Mouse (Mus musculus): ENCODE results near the gene Pdpn.

Gene Pdpn

DNA sequence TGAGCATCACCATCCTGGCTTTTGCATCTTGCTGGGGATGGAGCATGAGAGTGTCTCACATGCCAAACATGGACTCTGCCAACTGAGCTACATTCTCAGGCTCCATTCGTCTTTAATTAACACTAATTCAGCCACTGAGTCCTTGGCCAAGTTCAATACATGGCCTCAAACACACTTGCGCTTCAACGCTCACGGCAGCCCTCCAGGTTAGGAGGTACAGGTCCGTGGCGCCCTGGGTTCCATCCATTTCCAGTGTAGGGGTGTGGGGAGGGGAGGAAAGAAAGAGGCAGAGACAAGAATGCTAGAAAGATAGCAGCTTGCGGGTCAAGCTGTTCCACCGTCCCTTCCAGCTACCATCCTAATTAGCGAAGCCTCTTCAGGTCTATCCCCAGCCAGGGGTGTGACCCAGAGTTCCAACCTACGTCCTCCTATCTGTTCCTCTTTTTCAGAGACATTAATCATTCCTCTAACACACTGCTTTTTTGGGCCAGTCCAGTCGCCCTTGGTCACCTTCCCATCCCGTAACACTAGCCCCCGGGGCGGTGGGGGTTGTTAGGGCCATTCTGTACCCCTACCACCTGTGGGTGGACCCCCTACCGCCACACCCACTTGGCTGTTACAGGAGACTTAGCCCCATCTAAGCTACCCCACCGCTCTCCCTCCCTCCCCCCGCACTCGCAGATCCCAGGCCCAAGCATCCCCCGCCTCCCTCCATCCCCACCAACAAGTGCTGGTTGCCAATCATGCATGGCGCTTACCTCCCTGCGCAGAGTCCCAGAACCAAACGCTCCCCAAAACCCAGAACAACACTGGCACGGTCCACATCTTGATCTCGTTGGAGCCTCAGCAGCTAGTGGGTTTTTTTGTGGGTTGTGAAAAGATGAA, 691 bp downstream of the Pdpn start:
- no peak for DNase-seq (ENCODE audit: low read depth, low spot score)

DNA sequence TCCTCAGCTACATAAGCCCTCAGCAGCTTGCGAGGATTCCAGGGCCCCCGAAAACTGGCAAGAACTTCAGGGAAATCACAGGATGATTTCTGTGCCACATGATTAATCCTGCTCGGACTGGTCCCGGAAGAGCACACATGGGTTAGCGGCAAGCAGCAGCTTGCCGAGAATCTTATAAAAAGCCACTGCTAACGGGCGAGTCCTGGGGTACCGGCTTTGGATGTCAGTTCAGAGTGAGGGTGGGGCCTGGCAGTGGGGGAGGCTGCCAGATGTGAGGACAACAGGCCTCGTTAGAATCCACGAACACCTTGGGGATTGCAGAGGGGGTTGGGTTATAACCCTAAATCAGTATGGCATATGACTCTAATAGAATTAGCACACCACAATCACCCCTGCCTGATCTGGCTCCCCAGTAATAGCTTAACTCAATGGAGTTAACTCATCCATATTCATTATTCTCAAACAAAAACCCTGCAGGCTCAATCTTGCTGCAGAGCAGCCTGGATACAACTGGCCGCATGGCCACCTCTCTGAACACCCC, 2.3 kb downstream of the Pdpn start:
- no peak for DNase-seq (ENCODE audit: low read depth, low spot score)

DNA sequence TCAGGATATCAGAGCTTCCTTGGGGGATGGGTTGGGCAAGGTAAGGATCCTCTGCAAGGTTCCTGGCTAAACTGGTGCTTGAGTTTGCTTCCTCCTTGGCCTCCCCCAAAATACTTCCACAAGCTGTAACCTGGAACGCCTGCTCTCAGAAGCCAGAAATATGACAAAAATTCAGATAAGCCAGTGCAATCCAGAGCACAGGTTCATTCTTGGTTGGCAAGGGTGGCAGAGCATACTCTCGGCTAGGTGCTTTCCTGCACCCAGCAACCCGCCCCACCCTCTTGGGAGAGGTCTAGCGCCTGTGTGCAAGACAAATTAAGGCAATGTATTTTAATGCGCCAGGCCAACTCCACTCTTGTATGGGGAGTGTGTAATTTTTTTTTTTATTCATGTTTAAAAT, 3.2 kb downstream of the Pdpn start:
- DNase-seq (ENCODE audit: low read depth, low spot score), result no peak

DNA sequence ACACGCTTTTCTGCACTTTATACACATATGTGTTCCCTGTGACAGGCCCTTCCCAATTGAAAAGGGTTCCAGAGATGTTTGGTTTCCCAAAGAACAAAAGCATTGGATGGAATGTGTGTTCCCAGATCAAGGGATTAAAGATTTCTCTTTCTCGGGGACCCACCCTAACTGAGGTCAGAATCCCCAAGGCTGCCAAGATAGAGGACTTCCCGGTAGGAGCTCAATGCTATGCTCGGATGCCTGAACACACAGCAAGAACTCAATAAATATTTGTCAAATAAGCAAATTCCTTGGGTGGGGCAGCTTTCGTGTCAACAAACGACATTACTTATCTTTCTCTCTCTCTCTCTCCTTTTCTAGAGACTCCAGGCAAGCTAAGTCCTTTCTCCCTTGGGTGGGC, 5.0 kb downstream of the Pdpn start:
- no peak for DNase-seq (ENCODE audit: low read depth, low spot score)

DNA sequence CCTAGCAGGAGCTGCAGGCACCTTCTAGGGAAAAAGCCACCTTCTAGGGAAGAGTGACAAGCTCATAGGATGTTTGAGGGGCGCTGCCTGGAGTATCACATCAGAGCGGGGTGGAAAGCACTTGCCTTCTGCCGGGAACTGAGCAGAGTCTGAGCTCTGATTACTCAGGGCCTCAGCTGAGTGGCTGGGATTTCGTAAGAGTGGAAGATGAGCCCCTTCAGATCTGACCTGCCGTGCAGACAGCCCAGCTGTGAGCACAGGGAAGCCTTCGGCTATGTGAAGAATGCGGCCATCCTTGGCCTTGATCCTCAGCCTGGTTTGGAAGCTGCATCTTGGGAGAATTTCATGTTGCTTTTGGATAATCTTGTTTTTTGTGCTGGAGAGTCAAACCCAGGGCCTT, 10.5 kb downstream of the Pdpn start:
- DNase-seq (ENCODE audit: low read depth, low spot score), result no peak

DNA sequence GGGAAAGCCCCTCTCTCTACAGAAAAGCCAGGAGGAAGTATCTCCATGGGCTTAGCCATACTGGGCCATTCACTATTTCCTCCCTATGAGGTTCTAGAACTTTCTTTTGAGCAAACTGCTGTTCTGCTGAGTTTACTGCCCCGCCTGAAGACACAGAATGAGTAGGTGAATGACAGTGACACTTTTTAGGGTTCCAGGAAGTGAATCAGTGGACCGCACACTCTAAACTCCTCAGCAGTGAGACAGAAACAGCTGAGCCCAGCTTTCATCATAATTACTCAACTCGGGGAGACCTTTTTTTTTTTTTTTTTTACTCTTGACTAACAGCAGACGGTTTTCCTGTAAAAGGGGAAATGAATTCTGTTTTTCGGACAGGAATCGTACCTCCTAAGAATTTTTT, 10.9 kb downstream of the Pdpn start:
- no peak for DNase-seq (ENCODE audit: low read depth, low spot score)

DNA sequence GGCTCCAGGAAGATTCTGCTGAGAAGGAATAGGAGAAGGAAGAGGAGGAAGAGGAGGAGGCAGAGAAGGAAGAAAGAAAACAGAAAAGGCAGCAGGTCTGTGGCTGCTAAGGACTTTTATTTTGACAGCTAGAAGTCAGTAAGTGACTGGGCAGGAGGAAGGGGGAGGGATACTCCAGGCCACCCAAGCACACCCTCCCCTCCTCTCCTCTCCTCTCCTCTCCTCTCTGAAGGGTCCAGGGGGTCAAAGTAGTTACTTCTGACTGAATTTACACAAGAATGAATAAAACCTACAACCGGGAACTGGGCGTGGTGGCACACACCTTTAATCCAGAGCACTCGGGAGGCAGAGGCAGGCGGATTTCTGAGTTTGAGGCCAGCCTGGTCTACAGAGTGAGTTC, 12.3 kb downstream of the Pdpn start:
- peak; percentile 63 for DNase-seq (ENCODE audit: low read depth, low spot score)

DNA sequence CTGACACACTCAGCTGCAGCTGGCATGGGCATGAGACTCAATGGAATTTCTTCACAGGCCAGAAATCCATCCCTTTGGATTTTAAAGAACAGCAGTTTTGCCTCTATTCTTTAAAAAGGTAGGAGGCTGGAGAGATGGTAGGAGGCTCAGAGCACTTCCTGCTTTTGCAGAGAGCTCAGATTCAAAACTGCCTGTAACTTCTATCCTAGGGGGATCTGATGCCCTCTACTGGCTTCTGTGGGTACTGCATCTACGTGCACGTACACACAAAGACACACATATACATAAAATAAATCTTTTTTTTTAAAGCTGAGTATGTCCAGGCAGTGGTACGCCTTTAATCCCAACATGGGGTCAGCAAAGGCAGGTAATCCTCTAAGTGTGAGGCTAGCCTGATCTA, 19.2 kb downstream of the Pdpn start:
- DNase-seq (ENCODE audit: low read depth, low spot score), result peak; percentile 78

DNA sequence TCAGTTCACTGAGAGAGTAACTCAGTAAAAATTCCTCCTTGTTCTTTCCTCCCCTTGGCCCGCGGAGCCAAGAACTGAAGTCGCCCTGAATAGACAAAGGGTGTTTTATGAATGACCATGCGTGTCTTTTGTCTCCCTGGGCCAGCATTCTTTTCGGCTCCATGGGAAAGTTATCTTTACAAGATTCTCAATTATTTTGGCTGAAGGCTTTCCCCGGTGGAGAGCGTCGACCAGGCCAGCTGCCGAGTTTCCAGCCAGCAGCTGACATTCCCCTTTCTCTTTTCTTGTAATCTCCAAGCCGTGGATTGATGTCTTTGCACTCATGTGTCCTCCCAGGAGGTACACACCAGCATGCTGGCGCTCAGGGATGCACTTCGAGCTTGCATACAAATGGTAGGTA, 19.7 kb downstream of the Pdpn start:
- DNase-seq (ENCODE audit: low read depth, low spot score), result no peak

DNA sequence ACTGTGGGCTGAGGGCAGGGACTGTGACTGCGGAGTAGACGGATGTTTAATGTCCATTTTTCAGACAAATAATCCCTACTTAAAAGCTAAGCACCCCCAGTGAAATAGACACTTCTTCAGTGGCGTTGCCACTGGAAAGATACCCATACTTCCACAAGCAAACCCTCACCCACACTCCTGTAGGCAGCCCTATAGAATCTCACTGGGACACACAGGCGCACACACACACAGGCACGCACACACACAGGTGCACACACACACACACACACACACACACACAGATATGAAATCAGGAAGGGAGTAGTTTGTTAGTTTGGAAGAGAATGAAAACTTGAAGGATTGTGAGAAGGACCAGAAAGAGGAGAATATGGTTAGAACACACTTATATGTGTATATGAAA, 20.3 kb downstream of the Pdpn start:
- DNase-seq (ENCODE audit: low read depth, low spot score), result no peak

DNA sequence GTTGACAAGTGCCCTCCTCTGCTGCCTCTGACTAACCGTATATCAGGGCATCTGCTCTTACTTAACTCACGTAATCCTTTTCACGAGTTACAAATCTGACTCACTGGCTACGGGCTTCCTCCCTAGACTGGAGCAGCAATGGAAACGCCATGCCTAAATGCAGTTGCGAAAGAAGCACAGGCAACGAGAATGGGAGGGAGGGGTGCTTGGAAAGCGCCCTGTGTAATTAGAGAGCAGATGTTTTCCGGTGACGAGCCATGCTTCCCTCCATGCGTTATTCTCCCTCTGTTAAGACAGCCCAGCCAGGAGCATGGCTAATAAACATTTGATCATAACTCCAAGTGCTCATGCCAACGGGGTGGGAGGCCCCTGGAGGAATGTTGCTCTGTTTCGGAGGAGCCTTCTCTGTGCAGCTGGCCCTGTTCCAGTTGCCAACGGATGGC, 20.9 kb downstream of the Pdpn start:
- DNase-seq (ENCODE audit: low read depth, low spot score), result no peak

DNA sequence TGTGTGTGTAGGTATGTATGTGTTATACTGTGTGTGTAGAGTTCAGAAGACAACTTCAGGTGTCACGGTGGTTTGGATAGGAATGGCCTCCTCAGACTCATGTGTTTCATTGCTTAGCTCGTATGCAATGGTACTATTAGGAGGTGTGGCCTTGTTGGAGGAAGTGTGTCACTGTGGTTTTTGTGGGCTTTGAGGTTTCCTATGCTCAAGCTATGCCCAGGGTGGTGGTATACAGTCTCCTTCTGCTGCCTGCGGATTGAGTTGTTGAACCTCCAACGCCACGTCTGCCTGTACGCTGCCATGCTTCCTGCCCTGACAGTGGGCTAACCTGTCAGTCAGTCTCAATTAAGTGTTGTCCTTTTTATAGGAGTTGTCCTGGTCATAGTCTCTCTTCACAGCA, 22.0 kb downstream of the Pdpn start:
- no peak for DNase-seq (ENCODE audit: low read depth, low spot score)

DNA sequence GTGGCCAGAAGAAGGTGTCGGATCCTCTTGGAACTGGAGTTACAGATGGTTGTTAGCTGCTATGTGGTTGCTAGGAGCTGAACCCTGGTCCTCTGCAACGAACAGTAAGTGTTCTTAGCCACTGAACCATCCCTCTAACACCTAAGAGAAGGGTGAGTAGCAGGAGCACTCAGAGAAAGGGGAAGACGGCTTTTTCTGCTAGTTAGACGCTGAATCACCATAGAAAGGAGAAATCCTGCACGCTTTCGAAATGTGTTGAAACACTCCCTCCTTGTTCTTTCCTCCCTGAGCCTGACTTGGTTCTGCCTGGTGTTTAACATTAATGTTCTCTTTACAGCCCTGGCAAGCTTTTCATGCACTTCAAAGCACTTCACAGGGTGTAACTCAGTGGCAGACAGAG, 27.8 kb downstream of the Pdpn start:
- no peak for DNase-seq (ENCODE audit: low read depth, low spot score)

DNA sequence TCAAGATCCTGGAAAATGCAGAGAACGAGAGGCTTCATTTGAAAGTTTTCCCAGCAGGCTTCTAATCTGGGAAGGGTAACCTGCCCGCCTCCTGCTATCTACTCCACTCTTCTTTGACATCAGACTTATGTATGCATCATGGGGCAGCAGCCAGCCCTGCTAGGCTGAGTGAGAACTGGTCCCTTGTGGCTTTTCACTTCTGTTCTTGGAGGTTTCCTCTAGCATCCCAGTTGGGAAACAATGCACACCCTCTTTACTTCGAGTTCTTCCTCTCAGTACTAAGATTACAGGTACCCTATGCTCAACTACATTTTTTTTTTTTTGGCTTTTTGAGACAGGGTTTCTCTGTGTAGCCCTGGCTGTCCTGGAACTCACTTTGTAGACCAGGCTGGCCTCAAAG, 28.5 kb downstream of the Pdpn start:
- DNase-seq (ENCODE audit: low read depth, low spot score), result no peak

DNA sequence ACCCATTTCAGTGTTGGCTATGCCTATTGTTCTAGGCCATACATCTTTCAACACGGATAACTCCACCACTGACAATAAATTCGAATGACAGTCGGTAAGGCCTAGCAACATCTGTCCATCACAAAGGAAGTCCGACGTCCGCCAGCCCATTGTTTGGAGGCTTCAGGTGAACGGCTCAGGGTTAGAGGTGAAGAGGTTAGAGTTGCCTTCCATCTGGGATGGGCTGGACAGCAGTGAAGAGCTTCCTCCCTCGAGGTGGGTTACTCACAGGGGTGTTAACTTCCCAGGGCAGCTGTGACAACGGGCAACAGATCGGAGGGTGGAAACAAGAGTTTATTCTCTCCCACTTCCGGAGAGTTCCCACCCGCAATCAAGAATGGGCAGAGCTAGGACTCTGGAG, 36.7 kb downstream of the Pdpn start:
- peak; percentile 68 for DNase-seq (ENCODE audit: low read depth, low spot score)

DNA sequence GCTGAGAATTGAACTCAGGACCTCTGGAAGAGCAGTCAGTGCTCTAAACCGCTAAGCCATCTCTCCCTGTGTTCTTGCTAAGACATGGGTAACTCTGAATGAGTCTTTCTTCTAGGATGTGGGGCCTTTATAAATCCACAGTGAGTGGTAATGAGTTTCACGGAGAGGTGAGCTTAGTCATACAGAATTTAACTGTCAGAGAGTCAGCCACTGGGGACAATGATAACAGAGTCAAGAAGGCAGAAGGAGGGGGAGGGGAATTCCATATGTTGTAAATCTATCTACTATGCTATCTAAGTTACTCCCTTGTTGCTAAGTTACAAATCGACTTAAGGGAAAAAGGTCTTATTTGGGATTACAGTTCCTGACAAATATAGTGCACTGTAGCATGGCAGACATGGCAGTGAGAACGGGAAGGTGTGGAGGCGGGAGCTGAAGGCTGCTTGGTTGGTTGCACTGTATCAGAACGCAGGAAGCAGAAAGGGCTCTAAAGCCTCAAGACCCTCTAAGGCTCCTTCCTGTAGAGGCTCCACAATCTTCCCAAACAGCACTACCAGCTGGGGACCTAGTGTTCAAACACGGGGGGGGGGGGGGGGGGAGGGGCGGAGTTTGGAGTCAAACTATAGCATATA, 39.5 kb downstream of the Pdpn start:
- no peak for DNase-seq (ENCODE audit: low read depth, low spot score)

DNA sequence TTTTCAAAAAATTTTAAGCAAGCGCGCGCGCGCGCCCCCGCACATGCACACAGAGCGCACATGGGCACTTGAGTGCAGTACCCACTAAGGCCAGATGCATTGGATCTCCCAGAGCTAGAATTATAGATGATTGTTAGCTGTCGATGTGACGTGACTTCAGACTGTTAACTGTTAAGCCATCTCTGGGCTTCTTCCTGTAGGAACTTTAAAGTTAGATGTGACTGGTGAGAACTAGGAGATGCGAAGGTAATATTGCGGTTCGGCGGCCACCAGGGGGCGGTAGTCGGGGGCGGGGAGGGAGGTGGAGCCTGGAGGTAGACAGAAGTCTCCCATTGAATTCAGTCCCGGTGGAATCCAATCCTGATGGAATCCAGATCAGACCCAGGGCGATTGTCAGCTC, 40.8 kb downstream of the Pdpn start:
- peak; percentile 91 for DNase-seq (ENCODE audit: low read depth, low spot score)

DNA sequence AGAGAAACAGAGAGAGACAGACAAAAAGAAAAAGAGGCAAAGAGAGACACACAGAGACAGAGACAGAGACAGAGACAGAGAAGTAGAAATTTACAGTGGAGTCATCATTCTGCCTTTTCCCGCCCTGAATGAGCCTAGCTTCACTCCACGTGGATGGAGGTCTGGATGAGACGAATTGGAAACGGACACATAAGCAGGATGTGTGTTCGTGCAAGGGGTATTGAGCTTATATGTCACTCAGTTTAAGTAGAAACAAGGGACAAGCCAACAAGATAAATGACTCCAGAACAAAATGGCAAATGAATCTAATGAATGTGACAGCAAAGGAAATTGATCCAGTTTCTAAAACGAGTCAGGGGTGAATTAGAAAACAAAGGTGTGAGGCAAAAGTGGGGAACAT, 41.4 kb downstream of the Pdpn start:
- DNase-seq (ENCODE audit: low read depth, low spot score), result peak; percentile 9

DNA sequence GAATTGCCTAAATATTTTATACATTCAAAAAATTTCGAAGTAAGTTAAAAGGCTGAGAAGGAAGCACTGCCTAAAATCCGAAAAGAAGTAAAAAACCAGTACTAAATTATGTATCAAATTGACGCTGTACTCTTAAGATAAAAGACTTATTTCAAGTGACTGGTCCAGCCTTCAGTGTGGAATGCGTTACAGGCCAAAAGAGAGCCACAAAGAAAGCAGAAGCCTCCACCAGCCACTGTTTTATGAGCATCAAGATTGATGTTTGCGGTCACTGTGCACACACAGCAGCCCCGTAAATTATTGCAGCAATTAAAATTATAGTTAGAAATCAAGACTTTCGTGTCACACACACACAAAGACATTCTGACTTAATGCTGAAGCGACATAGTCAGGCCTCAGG, 43.8 kb downstream of the Pdpn start:
- no peak for DNase-seq (ENCODE audit: low read depth, low spot score)

DNA sequence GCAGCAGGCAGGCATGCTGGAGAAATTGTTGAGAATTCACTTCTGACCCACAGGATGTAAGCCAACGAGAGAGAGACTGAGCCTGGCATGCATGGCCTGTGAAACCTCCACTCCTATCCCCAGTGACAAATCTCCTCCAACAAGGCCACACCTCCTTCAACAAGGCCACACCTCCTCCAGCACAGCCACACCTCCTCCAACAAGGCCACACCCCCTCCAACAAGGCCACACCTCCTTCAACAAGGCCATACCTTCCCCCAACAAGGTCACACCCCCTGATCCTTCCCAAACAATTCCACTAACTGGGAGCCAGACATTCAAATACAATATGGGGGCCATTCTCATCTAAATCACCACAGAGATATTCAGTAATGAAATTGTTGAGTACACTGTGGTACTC, 46.0 kb downstream of the Pdpn start:
- DNase-seq (ENCODE audit: low read depth, low spot score), result peak; percentile 54

DNA sequence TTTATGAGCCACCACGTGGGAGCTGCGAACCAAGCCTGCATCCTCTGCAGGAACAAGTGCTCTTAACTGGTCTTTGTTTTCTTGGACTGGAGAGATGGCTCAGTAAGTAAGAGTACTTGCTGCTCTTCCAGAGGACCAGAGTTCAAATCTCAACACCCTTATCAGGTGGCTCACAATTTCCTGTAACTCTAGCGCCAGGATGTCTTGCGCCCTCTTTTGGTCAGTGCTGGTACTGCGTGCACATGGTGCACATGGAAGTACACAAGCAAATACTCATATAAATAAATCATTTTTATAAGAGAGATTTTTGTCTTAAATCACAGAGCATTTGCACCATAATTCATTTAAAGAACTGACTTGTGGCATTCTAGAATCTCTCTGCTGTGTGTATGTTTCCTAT, 51.3 kb downstream of the Pdpn start:
- peak; percentile 80 for DNase-seq (ENCODE audit: low read depth, low spot score)

DNA sequence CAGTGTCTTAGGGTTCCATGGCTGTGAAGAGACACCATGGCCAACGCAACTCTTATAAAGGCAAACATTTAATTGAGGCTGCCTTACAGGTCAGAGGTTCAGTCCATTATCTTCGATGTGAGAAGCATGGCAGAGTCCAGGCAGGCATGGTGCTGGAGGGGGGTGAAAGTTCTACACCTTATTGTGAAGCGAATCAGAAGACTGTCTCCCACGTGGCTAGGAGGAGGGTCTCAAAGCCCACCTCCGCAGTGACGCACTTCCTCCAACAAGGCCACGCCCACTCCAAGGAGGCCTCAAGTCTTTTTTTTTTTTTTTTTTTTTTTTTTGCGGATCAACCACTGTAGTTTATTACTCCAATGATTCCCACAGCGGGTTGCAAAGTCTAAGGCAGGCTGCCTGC, 58.1 kb downstream of the Pdpn start:
- no peak for DNase-seq (ENCODE audit: low read depth, low spot score)

DNA sequence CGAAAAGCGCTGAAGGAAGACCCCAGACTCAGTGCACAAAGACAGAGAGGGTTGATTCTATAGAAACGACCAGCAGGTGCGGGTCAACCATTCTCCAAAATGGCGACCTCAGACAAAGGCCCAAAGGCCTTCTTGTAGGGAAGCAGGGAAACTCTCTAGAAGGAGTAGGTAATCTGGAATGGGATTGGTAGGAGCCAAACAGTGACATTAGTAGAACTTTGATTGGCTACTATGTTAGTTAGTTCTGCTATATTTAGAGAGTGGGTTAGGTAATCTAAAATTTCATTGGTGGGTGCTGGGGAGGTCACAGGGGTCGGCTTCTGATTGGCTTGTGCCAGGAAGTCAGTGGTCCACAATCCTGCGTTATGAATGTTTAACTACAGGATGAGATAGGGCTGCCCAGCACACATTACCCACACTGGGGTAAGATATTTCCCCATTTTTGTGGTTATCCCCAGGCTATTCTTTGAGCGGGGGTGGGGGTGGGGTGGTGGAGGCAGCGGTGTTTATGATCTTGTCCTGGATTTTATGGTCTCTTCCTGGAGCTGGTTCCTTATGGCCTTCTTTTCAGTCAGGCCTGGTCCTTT, 59.7 kb downstream of the Pdpn start:
- DNase-seq (ENCODE audit: low read depth, low spot score), result peak; percentile 29

Measured in ZHBTc4 (cell line).